Mouse (Mus musculus) kidney, postnatal 25 days (tissue): ENCODE results near the gene Itih5.

ENCODE experiments used
- DNase-seq, 2 experiments: peaks; one replicate each; pipeline ENCODE4 v3.0.0; 2021; ENCODE audit warnings: mixed read lengths in 2 of 2

Gene Itih5

DNA sequence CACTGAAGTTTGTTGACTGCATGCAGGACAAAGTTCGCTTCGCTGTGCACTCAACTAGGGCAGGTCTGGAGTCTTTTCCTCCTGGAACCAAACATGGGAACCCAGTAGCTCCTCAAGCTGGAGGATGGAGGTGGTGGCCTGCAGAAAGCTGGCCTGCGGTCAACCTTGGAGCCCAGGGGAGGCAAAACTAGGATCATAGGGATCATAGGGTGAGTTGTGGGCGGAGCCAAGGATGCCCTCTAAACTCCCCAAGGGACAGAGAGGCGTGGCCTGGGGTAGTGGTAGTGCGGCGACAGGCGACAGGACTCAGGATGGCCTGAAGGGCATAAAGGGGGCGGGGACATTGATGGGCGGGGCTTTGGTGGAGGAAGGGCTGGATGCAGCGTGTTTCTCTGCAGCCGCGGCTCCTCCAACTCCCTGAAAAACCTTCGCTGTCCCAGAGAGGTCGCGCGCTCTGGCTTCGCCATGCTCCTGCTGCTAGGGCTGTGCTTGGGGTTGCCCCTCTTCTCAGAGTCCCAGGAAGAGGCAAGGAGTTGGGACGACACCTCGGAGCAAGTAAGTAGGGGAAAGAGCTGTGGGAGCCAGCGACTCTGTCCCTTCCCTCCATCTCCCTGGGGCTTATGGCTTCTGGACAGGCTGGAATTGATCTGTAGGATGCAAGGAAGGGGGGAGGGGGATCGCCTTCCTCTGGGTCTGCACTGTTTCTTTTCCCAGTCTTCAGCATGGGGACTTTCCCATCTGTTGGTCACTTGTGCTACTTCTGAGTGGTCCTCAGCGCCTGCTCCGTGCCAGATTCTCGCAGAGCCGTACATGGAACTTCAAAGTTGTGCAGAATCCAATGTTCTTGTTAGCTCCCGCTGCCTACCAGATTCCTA, at the start of gene Itih5:
Gene Itih5, plus strand, starts transcription at position 371 of the 875 bp plus-strand sequence.
- peak; percentile 69 to 78 for DNase-seq

DNA sequence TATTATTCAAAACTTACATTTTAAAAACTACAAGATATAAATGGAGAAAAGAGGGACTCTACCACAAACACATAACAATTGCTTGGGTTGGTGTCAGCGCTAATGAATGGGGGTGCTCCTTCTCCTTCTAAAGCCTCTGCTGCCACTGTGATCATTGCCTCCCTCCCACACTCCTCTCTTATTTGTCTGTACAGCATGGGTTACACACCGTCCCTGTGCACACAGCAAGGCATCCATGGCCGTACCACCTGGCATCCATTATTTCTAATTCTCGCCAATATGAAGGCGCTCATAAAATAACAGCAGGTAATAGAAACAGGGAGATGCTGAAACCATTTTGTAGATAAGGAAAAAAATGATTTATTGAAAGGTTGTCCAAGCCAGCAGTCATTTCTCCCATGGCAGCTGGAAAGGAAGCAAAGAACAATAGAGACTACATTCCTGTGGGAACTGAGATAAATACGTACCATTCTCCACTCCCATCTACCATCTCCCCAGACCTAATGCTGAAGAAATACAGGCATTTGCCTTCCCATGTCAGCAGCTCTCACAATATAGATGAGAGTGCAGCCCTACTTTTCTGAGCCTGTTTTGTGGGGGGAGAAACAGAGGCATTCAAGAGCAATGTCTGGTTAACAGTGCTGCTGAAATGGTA, 44.7 kb upstream of the Itih5 start:
- DNase-seq = no peak

DNA sequence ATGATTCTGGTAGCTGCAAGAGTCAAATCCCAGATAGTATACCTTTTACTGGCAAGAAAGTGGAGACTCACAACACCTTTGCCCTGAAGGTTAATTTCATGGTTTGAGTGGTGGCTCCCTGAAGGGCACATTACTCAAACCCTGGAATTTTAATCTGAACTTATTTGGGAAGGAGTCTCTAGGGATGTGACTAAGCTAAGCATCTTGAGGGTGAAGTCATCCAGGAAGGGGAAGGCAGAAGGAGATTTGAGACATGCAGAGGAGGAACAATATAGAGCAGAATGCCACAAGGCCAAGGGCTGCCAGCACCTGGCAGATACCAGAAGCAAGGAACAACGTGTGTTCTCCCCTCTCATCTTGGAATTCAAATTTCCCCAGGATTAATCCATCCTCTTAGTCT, 34.6 kb upstream of the Itih5 start:
- no peak for DNase-seq

DNA sequence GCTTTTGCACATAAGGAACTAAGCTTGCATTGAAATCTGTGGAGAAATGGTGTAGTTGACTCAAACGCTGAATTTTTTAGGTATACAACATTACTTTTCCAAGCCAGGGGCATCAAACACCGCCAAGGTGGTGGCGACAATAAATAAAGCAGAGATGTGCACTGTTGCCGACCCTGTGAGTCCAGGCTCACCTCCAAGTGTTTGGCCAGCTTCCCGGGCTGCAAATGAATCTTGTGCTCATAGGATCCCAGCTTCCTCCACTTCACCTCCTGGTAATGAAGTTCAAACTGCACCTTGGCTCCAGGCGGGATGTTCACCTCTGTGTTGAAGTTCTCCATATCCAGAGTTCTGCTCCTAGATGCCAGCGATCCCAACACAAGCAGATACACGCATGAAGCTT, 34.1 kb upstream of the Itih5 start:
- no peak for DNase-seq

DNA sequence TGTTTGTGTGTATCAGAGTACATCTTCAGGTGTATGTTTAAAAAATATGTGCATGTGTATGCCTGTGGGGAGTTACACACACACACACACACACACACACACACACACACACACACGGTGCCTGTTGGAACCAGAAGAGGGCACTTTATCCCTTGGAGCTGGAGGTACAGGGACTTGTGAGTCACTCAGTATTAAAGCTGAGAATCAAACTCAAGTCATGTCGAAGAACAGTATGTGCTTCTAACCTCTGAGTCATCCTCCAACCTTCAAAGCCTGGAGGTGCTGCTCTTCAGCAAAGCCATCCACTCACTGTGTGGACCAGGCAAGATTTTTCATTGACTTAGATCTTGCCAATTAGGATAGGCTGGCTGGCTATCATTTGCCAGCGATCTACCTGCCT, 31.5 kb upstream of the Itih5 start:
- no peak for DNase-seq

DNA sequence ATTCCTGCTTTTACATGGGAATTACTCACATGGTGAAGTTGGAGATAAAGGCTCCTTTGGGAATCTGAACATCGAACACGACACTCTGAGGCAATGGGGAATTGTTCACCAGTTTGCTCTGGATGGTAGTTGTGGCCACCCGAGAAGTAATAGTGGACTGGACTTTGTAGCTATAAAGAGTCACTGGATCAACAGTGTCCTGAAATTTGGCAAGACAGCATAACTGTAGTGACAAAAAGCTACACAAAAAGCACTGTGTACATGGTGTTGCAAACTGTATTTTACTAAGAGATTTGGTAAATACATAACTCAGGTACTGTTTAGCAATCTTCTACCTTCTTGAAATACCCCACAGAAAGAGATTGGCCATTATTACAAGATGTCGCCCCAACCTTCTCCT, 27.2 kb upstream of the Itih5 start:
- DNase-seq = no peak

DNA sequence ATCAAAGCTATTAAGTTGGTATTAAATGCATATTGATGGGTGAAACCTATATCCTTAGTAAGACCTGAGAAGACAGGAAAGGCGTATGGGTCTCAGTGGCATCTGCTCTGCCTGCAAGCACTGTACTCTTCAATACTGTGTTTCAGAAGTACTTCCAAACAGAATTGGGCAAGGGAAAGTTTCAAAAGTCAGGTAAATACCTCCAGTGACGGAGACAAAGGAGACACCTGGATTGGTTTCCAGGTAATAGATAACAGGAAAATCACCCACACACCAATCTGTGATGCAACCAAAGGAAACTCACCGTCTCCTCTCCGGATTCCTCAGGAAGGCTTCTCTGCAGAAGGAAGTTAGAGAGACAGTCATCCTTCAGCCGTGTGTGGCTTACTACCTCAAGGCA, 25.9 kb upstream of the Itih5 start:
- DNase-seq = no peak

DNA sequence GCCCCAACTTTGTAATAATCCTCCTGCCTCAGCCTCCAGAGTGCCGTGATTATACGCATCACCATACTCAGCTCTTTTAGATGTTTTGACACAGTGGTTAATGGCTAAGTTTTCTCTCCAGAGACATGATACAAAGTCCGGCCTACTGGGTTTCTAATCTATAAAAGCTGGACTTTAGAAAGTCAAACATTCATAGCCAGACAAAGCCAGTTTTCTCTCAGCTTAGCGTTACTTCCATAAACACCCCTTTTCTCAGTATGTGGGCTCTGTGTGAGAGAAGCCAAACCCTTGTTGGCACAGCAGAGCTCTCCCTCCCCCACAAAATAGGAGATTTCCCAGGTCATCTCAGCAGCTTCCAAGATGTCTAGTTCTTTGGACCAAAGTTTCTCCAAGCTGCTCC, 24.8 kb upstream of the Itih5 start:
- DNase-seq = no peak

DNA sequence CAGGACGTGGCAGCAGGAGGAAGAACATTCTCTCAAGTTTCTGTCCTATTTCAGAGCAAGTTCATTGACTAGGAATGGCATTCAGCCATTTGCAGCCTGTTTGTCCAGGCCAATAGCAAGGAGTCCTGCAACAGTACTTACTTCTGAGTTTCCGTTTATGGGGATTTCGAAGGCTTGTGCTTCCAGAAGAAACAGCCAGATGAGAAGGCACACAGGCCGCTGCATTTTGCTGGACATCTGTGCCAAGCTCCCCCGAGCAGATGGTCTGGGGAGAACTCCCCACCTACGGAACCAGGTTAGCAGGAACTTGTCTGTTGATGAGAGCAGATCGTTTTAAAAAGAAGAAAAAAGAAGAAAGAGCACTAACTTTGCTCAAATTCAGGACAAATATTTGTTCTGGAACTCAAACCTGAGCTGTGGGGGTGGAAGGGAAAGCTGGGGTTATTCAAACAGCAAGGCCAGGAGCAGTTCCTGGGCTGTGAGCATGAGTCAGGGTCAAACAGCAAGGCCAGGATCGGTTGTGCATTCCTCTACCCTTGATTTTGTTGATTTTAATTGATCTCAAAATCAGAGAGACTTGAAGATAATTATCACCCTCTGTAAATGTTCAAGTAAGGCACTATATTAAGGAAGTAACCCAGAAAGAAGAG, 22.9 kb upstream of the Itih5 start:
- DNase-seq = no peak

DNA sequence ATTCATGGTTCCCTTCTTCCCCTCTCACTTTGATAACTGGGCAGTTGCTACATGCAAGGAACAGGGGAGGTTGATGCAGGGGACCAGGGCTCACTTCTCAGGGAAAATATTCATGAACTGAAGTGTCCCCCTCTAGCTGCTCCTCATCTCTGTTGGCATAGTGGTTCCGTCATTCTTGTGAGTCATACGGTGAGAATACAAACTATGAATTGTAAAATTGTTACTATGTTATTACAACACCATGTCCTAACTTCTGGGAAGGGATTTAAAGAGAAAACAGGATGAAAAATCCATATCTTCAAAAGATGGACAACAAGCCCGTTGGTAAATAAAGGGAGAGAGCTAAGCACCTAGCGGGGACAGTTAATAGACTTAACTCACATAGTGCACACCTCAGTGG, 22.1 kb upstream of the Itih5 start, which contains the start of gene Itih2:
Gene Itih2, minus strand, starts transcription at position 101 of the 400 bp plus-strand sequence.
- no peak for DNase-seq

DNA sequence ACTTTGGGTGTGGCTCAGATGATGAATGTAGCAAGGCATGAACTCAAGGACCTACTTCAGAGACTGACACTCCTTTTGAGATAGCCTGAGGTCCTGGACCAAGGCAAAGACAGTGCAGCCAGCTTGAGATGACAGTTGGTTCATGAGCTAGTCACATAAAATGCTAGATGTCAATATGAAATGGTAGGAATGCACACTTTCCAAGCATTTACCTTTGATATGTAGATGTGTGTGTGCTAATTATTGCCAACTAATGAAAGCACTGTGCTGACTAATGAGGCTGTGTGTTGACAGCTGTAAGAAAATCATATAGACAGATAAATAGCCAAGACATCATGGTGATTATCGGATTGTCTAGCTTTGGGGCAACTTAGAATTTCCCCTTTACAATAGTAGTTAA, 21.2 kb upstream of the Itih5 start:
- DNase-seq = no peak

DNA sequence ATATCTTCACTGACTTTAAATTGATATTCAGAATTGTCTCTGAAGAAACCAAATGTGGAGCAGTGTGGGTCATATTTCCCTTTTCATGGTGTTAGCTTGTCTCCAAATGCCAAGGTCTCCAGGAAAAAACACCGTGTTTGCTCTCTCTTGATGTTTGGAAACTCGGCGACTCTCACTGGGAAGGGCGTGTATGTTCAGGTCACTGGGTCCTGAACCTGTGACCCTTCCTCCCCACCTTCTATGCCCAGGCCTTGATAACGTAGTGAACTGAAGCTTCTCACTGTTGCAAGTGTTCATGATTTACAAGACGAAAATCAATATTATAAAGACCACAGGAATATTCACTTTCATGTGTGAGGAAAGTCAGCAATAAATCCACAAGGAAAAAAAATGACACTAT, 19.4 kb upstream of the Itih5 start:
- no peak for DNase-seq

DNA sequence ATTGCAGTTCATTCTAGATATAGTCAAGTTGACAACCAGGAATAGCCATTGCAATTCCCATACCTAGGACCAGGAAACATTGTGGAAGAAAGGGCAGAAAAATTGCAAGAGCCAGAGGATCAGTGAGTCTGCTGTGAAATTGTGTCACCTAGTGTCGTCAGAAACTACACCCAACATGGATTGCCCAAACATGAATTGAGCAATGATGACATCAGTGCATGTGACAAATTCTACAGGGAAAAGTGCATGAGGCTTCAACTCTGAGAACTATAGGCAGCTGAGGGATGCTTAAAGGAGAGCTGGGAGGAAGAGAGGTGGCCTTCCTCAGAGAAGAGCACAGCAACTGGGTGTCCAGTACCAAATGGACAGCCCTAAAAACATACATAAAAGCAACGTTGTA, 16.1 kb upstream of the Itih5 start:
- no peak for DNase-seq

DNA sequence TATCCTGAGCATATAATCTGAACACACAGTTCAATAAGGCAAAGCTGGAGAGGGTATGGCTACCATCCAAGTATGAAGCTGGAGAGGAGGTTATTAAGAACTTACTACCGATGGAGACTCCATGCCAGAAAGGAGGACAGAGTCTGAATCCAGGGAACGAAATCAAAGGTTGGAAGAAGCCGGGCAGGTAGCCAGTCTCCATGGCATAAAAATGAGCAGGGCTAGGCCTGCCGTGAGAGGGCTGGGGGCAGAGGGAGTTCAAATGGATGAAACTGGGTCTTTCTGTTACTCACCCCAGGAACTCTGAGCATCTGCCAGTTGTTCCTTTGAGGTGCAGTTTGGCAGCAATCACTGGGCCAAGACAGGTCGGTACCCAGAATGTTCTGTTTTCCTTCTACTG, 12.9 kb upstream of the Itih5 start:
- DNase-seq = peak; percentile 70 to 72

DNA sequence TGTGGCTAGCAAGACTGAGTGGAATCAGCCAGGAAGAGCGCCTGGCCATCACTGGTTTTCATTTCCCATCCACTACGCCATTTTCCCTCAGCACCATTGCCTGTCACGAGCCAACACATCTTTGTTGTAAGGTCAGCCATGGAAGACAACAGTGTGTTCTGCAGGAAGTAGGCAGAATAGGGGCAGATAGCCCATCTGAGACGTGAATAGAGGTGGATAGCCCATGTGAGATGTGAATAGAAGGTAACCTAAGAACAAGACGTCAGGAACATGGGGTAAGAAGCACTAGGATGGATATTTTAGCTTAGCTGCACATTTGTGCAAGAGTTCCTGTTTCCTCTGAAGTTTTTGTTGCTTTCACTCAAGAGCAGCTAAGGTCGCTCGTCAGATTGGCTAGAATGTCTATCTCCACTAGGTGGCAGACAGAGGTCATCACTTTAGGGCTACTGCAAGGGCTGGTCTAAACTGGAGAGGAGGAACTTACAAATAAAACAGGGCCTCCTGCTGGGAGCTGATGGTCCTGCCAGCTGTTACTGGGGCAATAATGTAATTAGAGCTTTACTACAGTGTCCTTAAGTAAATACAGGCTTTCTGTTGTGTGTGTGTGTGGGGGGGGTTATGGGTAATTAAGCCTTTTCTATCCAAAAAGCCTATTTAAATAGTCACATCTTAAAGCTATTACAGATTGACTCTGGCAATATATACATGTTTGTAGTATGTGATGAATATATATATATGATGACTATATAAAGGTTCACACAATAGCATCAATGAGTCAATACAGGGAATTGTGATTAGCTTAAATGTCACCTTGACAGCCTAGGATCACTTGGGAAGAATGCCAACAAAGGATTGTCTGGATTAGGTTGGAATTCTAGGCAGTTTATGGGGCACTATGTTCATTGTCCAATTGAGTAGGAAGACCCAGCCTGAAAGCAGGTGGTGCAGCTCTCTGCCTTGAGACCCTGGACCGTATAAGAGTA, 10.6 kb upstream of the Itih5 start:
- peak; percentile 79 to 81 for DNase-seq

DNA sequence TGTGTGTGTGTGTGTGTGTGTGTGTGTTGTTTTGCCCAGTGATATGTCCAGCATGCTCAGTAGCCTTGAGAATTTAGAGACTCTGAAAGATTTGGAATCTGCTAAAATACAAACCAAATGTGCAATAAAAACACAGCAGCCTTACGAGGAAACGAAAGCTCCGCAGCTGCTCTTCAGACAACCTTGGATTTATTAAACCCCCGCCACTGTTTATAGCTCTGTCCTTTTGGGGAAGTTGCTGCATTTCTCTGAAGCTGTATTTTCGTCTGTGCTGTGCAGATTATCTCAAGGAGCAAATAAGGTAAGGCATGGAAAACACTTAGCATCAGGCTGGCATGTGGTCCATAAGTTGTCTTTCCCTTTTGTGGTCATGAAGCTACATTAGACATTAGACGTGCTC, 7.9 kb upstream of the Itih5 start:
- no peak for DNase-seq

DNA sequence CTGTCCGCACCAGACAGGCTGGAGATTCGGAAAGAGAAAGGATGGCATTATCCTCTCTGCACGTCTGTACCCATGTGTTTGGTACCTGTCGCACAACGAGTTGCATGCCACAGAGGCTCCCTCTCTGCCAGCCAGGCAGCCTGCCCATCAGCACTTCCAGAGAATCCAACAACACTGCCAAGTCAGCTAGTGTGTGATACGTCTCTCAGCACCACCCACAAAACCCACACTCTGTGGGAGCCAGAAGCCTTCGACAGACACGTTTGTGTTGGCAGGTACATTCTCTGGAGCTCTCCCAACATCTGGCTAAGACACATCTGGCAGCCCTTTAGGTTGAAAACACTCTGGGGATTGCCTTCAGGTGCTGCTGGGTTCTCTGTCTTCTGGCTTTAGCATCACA, 6.2 kb upstream of the Itih5 start:
- DNase-seq = no peak

DNA sequence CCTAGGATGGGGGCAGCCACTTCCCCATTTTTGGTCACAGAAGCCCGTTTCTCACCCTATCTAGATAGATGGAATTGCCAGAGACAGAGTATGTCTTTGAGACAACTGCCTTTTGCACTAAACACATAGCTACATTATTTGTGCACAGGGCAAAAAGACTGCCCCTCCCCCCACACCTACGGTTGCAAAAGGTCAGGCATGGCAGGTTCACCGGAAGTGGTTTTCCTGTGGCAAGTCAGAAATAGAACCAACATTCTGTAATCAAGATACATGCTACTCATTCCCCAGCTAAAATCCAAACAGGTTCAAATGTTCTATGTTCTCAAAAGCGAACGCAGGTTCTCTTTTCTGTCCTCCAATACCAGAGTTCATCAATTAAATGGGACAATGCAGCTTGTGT, 781 bp upstream of the Itih5 start:
- no peak for DNase-seq

DNA sequence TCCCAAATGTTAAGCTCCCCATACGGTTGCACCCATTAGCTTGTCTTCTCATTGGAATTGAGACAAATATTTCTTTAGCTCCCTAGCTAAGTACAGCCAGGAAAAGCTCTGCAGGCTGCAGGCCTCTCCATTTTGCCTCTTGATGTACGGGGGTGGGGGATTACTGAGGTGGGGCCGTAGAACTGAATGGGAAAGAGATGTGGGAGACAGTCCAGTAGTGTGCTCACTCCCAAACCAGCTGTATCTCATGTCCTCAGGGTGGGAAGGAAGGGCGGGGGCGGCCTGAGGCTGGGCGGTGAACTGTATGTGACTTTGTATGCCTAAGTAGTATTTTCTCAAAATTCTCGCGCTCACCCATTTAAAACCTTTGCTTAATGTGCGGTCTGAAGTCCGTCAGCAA, 3.8 kb downstream of the Itih5 start:
- DNase-seq = no peak

DNA sequence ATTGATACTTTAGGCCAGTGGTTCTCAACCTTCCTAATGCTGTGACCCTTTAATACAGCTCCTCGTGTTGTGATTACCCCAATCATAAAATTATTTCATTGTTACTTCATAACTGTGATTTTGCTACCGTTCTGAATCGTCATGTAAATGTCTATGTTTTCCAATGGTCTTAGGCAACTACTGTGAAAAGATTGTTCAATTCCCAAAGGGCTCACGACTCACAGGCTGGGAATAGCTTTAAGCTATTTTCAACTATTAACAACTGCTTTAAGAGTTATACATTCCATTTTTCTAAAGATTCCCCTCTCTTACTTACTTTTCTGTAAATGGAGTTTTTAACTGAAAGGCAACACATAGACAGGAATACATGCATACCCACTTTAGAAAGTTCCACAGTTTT, 8.6 kb downstream of the Itih5 start:
- no peak for DNase-seq

DNA sequence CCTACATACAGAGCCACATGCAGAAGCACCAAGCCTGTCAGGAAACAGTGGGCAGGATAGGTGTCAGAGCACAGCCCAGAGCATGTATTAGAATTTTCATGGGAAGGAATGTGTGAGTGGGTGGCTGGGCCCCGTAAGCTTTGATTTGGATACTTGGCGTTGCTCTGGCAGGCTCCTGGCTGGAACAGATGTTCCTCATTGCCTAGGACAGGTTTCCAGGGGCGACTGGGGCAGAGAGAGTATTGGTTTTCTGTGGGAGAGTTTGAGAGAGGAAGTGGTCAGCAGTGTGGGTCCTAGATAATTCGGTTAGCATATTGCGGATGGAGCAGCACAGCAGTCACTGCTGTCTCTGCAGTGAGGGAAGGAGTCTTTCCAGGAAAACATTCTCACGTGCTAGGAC, 13.3 kb downstream of the Itih5 start:
- no peak for DNase-seq

DNA sequence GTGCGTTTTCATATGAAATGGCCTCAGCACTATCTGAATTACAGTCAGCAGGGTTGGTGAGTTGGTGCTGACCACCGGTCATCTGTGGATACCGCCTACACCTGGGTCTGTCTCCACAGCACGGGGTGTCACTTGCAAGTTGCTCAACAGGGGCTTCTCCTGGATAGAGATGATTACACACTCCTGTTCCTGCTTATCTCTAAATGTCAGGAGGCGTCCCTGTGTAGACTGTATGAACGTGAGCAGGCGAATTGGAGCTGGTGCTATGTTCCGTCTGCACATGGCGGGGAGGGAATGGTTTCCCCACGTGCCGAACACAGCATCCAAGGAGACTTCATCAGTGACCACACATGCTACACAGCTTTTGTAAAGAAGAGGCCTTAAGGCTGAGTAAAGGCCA, 13.9 kb downstream of the Itih5 start:
- no peak for DNase-seq

DNA sequence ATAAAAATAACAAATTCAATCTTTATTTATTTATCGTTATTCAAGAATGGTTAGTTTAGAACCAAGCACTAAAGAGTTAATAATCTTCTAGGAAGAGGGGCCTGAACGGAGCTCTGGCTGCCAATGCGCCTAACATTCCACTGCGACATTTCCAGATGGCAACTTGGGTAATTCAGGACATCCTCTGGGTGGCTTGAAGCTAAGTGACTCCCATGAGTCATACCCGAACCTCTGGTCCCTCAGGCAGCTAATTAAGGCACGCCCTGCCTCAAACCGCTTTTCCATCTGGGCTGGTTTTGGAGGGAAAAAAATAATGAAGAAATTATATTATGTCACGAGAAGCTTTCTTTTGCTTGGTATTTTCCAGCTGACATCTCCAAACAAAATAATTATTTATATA, 14.6 kb downstream of the Itih5 start:
- DNase-seq = no peak
